Mouse (Mus musculus) stomach, postnatal 0 days (tissue): Measurements from ENCODE around the gene Mrpl23.

Experiments used
- CTCF ChIP-seq: IDR thresholded peaks from 2 replicates; pipeline ENCODE4 v1.5.1; 2016; ENCODE audit warnings: antibody characterized with exemption, low read depth, mild to moderate bottlenecking, moderate library complexity
- EP300 ChIP-seq: optimal IDR thresholded peaks from 2 replicates; pipeline ENCODE3; 2016; ENCODE audit warnings: antibody characterized with exemption

- TF ChIP-seq CTCF (no peak), EP300 (no peak)
Measured at GRCm38 (mm10) chr7:142554625-142555024, 22.1 kb downstream of the Mrpl23 start.
